Mouse (Mus musculus): ENCODE data around the gene Fgfr4. TPM values are rescaled to one million over a fixed set of nuclear protein-coding genes. Genes with fewer than 3 reads are reported as not detected.
A peak's percentile ranks its signal among the peaks of the same experiment; 100 is the strongest.

The Fgfr4 gene
- polyA plus RNA-seq (2016; fragmentation: Nextera tagmentation; extraction: Ambion mirVana): 0.15 and 0.20 TPM in 2 replicates

GRCm38 (mm10) chr13:55152621-55153415, at the start of gene Fgfr4:
Gene Fgfr4 (plus strand): TSS chr13:55152640.
- Histone ChIP-seq H3K9ac (peak within 1 kb of the TSS; percentile 56), H3K36me3 (replicated peaks) (no peaks in the 10 kb centered on the region), H3K27me3 (peaks cover 51% of the 10 kb centered on the region), H3K4me2 (peak within 1 kb of the TSS; percentile 97), H3K27ac (no peak within 1 kb of the TSS), H3K4me1 (peaks cover 11% of the 10 kb centered on the region), H3K4me3 (replicated peaks) (peak within 1 kb of the TSS; percentile 53), H3K9me3 (no peaks in the 10 kb centered on the region)
- ATAC-seq (ENCODE audit: low FRiP score): peak; percentile 57; the same call in 1 of the 2 replicates
- WGBS: 1% methylated on average over 68 of the region's 68 CpGs

GRCm38 (mm10) chr13:55103351-55103750, 49.1 kb upstream of the Fgfr4 start:
- Histone ChIP-seq H3K27me3 (no peaks in the 10 kb centered on the region), H3K4me1 (peaks cover 20% of the 10 kb centered on the region), H3K4me2 (no peak overlapping the region), H3K27ac (no peak overlapping the region), H3K4me3 (replicated peaks) (no peak overlapping the region), H3K36me3 (replicated peaks) (peaks cover 11% of the 10 kb centered on the region), H3K9ac (no peak overlapping the region), H3K9me3 (no peaks in the 10 kb centered on the region)
- no peak for ATAC-seq (ENCODE audit: low FRiP score)
- 82% methylated on average over 2 of the region's 2 CpGs for WGBS

GRCm38 (mm10) chr13:55105045-55105952, 47.1 kb upstream of the Fgfr4 start, which contains the start of gene Zfp346:
Gene Zfp346 (plus strand): TSS chr13:55105311.
- peak within 1 kb of the TSS; percentile 86 for H3K27ac ChIP-seq
- peaks cover 13% of the 10 kb centered on the region for H3K4me1 ChIP-seq
- H3K9me3 ChIP-seq: no peaks in the 10 kb centered on the region
- H3K4me3 ChIP-seq (replicated peaks): peak within 1 kb of the TSS; percentile 85
- peak within 1 kb of the TSS; percentile 86 for H3K9ac ChIP-seq
- H3K36me3 ChIP-seq (replicated peaks): peaks cover 19% of the 10 kb centered on the region
- peak within 1 kb of the TSS; percentile 85 for H3K4me2 ChIP-seq
- H3K27me3 ChIP-seq: no peaks in the 10 kb centered on the region
- ATAC-seq (ENCODE audit: low FRiP score): peak; percentile 93
- WGBS: under 1% methylated on average over 66 of the region's 66 CpGs

DNA sequence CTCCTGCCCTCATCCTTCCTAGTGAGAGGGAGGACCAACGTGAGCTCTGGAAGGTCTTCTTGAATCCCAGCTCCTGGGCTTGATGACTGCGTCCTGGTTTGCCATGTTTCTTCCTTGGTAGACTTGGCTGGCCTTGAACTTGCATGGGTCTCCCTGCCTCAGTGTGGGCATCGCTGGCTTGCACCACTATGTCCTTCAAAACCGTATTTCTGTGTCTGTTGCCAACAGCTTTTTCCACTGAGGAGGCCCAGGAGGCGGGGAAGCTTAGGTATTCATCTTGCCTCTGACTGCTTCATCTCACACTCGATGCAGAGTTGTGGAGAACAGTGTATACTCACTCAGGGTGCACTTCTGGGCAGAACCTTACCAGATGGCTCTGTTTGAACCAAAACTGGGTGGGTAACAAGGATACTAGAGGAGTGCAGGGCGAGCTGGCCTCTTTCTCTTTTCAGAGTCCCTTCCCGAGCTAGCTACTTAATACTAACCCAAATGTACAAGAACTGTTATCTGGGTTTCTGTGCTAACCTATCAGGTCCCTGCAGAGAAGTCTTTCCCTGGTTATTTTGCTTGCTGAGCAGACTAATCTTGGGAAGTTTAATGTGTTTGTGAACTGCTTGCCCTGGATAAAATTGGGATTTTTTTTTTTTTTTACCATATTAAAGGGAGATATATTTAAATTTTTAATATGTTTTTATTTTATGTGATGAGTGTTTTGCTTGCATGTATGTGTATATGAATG, 46.3 kb upstream of the Fgfr4 start:
- Histone ChIP-seq H3K27me3 (no peaks in the 10 kb centered on the region), H3K36me3 (replicated peaks) (peaks cover 19% of the 10 kb centered on the region), H3K27ac (0 out of 2 replicates have a peak overlapping the region, but pooled peaks have one; percentile 86), H3K4me1 (peaks cover 13% of the 10 kb centered on the region), H3K9me3 (no peaks in the 10 kb centered on the region), H3K4me2 (peak overlapping the region; percentile 85), H3K4me3 (replicated peaks) (peak overlapping the region; percentile 85), H3K9ac (peak overlapping the region; percentile 86)
- ATAC-seq (ENCODE audit: low FRiP score): no peak
- WGBS: 17% methylated on average over 8 of the region's 8 CpGs

GRCm38 (mm10) chr13:55107116-55107515, 45.3 kb upstream of the Fgfr4 start:
- Histone ChIP-seq H3K36me3 (replicated peaks) (peaks cover 19% of the 10 kb centered on the region), H3K4me2 (no peak overlapping the region), H3K27me3 (no peaks in the 10 kb centered on the region), H3K9me3 (no peaks in the 10 kb centered on the region), H3K9ac (no peak overlapping the region), H3K4me3 (replicated peaks) (no peak overlapping the region), H3K4me1 (peaks cover 13% of the 10 kb centered on the region), H3K27ac (no peak overlapping the region)
- 94% methylated on average over 4 of the region's 4 CpGs for WGBS
- ATAC-seq (ENCODE audit: low FRiP score): no peak

DNA sequence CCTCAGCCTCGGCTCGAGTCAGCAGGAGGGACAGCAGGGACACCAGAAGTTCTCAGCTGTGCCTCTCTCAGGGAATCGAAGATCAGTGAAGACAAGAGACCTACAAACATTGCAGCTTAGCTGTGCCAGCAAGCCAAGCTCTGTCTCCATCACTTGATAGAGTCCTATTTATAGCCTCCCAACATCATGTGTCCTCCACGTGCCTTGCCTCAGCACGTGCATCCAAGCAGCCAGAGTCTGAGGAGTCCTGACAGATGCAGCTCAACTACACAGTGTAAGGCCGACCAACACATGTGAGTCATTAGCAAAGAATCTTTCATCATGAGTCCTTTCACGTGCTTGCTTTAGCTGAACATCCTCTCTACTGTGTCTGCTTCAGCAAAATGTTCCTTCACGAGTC, 44.7 kb upstream of the Fgfr4 start:
- Histone ChIP-seq H3K9me3 (no peaks in the 10 kb centered on the region), H3K27ac (no peak overlapping the region), H3K36me3 (replicated peaks) (peaks cover 22% of the 10 kb centered on the region), H3K9ac (no peak overlapping the region), H3K4me2 (no peak overlapping the region), H3K4me1 (peaks cover 13% of the 10 kb centered on the region), H3K27me3 (no peaks in the 10 kb centered on the region), H3K4me3 (replicated peaks) (no peak overlapping the region)
- no peak for ATAC-seq (ENCODE audit: low FRiP score)
- 92% methylated on average over 8 of the region's 8 CpGs for WGBS

DNA sequence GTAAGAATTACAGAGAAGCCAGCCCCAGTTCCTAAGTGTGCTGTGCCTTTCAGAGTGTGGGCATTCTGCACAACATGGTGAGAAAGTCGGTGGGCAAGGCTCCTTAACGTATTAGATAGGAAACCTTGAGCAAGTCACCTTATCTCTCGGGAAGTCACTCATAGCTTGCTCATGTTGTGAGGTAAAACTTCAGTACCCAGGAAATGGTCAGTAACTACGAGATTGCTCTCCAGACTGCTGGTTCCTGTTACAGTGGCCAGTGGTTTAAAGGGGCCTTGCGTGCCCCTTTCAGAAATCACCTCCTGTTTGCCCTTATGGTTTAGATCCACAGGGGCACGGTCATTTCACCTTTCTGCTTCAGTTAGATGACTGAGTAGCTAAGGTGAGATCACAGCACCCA, 38.1 kb upstream of the Fgfr4 start:
- Histone ChIP-seq H3K9me3 (no peaks in the 10 kb centered on the region), H3K4me2 (no peak overlapping the region)
- 88% methylated on average over 6 of the region's 6 CpGs for WGBS

DNA sequence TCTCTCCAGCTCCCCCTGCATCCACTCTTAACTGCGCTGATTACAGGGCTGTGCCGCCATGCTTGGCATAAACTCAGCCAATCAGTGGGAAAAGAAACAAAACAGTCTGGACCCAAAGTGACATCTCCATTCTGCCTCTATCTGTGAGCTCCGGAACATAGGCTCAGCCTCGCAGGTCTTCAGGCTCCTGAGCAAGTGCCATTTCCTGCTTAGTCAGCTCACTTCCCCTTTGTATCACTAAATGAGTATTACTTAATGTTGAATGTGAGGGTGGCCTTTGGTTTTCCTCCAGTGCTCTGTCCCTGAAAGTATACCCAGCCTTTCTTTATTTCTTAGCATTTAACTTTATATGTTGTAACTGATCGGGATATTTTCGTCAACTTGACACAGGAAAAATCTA, 27.5 kb upstream of the Fgfr4 start:
- no peak overlapping the region for H3K27ac ChIP-seq
- H3K4me3 ChIP-seq (replicated peaks): no peak overlapping the region
- H3K27me3 ChIP-seq: no peaks in the 10 kb centered on the region
- WGBS: 96% methylated on average over 6 of the region's 6 CpGs
- no peaks in the 10 kb centered on the region for H3K9me3 ChIP-seq
- peaks cover 56% of the 10 kb centered on the region for H3K36me3 ChIP-seq (replicated peaks)
- no peak overlapping the region for H3K4me2 ChIP-seq
- ATAC-seq (ENCODE audit: low FRiP score): no peak
- no peaks in the 10 kb centered on the region for H3K4me1 ChIP-seq
- no peak overlapping the region for H3K9ac ChIP-seq

More for the DNA sequence above, 38.1 kb upstream of the Fgfr4 start:
- no peaks in the 10 kb centered on the region for H3K27me3 ChIP-seq
- ATAC-seq (ENCODE audit: low FRiP score): no peak
- H3K36me3 ChIP-seq (replicated peaks): peaks cover 61% of the 10 kb centered on the region
- H3K4me1 ChIP-seq: no peaks in the 10 kb centered on the region
- H3K27ac ChIP-seq: no peak overlapping the region
- H3K9ac ChIP-seq: no peak overlapping the region
- H3K4me3 ChIP-seq (replicated peaks): no peak overlapping the region

DNA sequence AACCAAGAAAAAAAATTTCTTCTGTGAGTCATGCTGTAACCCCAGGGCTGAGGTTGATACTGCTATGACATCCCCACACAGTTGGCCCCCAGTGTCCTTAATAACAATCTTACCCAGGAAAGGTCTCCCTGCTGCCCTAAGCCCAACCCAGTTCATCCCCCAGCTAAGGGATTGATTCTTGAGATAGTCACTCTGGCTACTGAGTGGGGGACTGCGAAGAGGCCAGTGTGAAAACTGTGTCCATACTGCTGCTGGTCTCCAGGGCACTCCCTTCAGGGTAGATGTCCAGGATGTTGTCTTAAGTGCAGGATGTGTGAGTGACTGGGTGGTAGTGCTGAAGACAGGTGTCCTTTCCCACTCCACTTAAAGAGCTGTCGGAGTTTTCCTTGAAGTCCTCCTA, 19.0 kb upstream of the Fgfr4 start, which contains the start of gene Gm17617:
TSS of gene Gm17617 (minus strand) at position 101 of the 400 bp plus-strand sequence.
- no peak for ATAC-seq (ENCODE audit: low FRiP score)
- Histone ChIP-seq H3K36me3 (replicated peaks) (peaks cover 41% of the 10 kb centered on the region), H3K4me1 (no peaks in the 10 kb centered on the region), H3K27ac (no peak within 1 kb of the TSS), H3K9me3 (no peaks in the 10 kb centered on the region), H3K9ac (no peak within 1 kb of the TSS), H3K4me2 (no peak within 1 kb of the TSS), H3K27me3 (no peaks in the 10 kb centered on the region), H3K4me3 (replicated peaks) (no peak within 1 kb of the TSS)
- 97% methylated on average over 2 of the region's 2 CpGs for WGBS

GRCm38 (mm10) chr13:55135382-55135781, 17.1 kb upstream of the Fgfr4 start:
- no peaks in the 10 kb centered on the region for H3K9me3 ChIP-seq
- no peak overlapping the region for H3K4me3 ChIP-seq (replicated peaks)
- 5% methylated on average over 5 of the region's 5 CpGs for WGBS
- H3K36me3 ChIP-seq (replicated peaks): peaks cover 28% of the 10 kb centered on the region
- H3K27ac ChIP-seq: no peak overlapping the region
- no peak overlapping the region for H3K4me2 ChIP-seq
- ATAC-seq (ENCODE audit: low FRiP score): no peak
- H3K9ac ChIP-seq: no peak overlapping the region
- H3K4me1 ChIP-seq: no peaks in the 10 kb centered on the region
- no peaks in the 10 kb centered on the region for H3K27me3 ChIP-seq

- WGBS: 63% methylated on average over 2 of the region's 2 CpGs
- no peak overlapping the region for H3K4me3 ChIP-seq (replicated peaks)
- no peak overlapping the region for H3K4me2 ChIP-seq
- no peak overlapping the region for H3K9ac ChIP-seq
- ATAC-seq (ENCODE audit: low FRiP score): no peak
- no peaks in the 10 kb centered on the region for H3K27me3 ChIP-seq
- H3K4me1 ChIP-seq: no peaks in the 10 kb centered on the region
- no peak overlapping the region for H3K27ac ChIP-seq
- no peaks in the 10 kb centered on the region for H3K36me3 ChIP-seq (replicated peaks)
- H3K9me3 ChIP-seq: no peaks in the 10 kb centered on the region
Observed at GRCm38 (mm10) chr13:55140271-55140670, 12.2 kb upstream of the Fgfr4 start.

DNA sequence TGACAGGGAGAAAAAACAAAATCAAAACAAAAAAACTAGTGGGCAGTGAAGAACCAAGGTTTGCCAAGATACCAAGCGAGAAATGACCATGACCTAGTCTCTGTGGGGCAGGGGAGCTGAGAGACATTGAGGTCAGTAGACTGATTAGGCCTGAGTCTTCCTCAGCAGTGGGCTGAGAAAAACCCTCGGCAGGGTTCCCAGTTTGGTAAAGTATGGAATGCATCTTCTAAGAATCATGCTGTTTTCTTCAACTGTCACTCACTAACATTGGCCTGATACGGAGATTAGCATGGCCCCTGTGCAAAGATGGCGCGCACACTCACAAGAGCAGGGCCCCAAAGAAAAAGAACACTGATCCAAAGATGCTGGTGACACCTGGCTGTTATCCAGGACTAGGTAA, 1.5 kb downstream of the Fgfr4 start:
- H3K9ac ChIP-seq: no peak overlapping the region
- H3K27ac ChIP-seq: no peak overlapping the region
- peaks cover 11% of the 10 kb centered on the region for H3K4me1 ChIP-seq
- H3K27me3 ChIP-seq: peaks cover 51% of the 10 kb centered on the region
- H3K36me3 ChIP-seq (replicated peaks): no peaks in the 10 kb centered on the region
- H3K9me3 ChIP-seq: no peaks in the 10 kb centered on the region
- no peak overlapping the region for H3K4me3 ChIP-seq (replicated peaks)
- ATAC-seq (ENCODE audit: low FRiP score): no peak
- 85% methylated on average over 5 of the region's 5 CpGs for WGBS
- no peak overlapping the region for H3K4me2 ChIP-seq

Data from forebrain, embryonic 12.5 days (tissue).